Mouse (Mus musculus) liver, embryonic 13.5 days (tissue): Measurements from ENCODE around the gene Smpd4. TPM values are rescaled to one million over a fixed set of nuclear protein-coding genes. Genes with fewer than 3 reads are reported as not detected.

ENCODE experiments used
- ATAC-seq: fragments of 200-750 bp; cut with Nextera tagmentation; 2 replicates; pipeline ENCODE4 v1.8.0; 2017; ENCODE audit warnings: low read depth, mild to moderate bottlenecking, moderate number of reproducible peaks, moderate library complexity
- DNase-seq: peaks from one replicate; pipeline ENCODE4 v3.0.0; 2022
- H3K27ac ChIP-seq: fragments of 300-500 bp; sonication (generic); 2 replicates; pipeline ENCODE4 v1.5.1; 2015; ENCODE audit warnings: moderate library complexity, mild to moderate bottlenecking, inconsistent platforms
- H3K27me3 ChIP-seq: fragments of 300-500 bp; sonication (generic); 2 replicates; pipeline ENCODE4 v1.6.1; 2015; ENCODE audit warnings: mild to moderate bottlenecking, inconsistent platforms
- H3K36me3 ChIP-seq: fragments of 300-500 bp; sonication (generic); 2 replicates; pipeline ENCODE4 v1.6.1; 2015; ENCODE audit warnings: mild to moderate bottlenecking, inconsistent platforms
- H3K4me1 ChIP-seq: fragments of 300-500 bp; sonication (generic); replicated peaks from 2 replicates; pipeline ENCODE4 v1.6.1; 2015; ENCODE audit warnings: inconsistent platforms
- H3K4me2 ChIP-seq: fragments of 300-500 bp; sonication (generic); 2 replicates; pipeline ENCODE4 v1.6.1; 2015; ENCODE audit warnings: inconsistent platforms, mild to moderate bottlenecking, moderate library complexity
- H3K4me3 ChIP-seq: fragments of 300-500 bp; sonication (generic); replicated peaks from 2 replicates; pipeline ENCODE4 v1.5.1; 2015; ENCODE audit warnings: mild to moderate bottlenecking, inconsistent platforms
- H3K9ac ChIP-seq: fragments of 300-500 bp; sonication (generic); 2 replicates; pipeline ENCODE4 v1.6.1; 2015; ENCODE audit warnings: mild to moderate bottlenecking, inconsistent platforms
- H3K9me3 ChIP-seq: fragments of 300-500 bp; sonication (generic); replicated peaks from 2 replicates; pipeline ENCODE4 v1.6.1; 2016; ENCODE audit warnings: inconsistent platforms
- WGBS: fragments of 180-500 bp; shearing (Covaris S2); methylation state at CpG from one replicate; pipeline ENCODE4 v1.1.7; 2015; ENCODE audit not compliant: insufficient replicate concordance; 5-methylcytosine and 5-hydroxymethylcytosine counted together
- polyA plus RNA-seq: library from polyadenylated mRNA; unstranded; fragments of >200 nt; fragmentation: Nextera tagmentation; extraction: Ambion mirVana; gene quantifications from 2 replicates; pipeline ENCODE4 v1.2.1, GENCODE M21; 2015

The Smpd4 gene
- polyA plus RNA-seq, 1 experiment from 2014 or later: 16.7 TPM

DNA sequence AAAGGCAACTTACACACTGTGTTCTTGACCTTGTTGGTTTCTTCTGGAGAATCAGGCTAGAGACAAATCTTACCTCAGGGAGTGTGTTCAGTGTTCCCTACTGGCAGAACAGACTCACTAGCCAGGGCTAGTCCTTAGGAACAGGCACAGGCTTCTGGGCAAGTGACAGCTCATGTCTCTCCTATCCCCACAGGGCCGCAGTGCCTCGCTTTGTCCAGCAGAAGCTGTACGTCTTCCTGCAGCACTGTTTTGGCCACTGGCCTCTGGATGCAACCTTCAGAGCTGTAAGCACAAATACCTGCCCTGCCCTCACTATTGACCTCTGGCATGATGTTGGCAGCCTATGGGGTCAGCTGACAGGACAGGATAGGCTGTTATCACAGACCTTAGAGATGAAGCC, 19.9 kb downstream of the Smpd4 start:
- DNase-seq (no peak), ATAC-seq (no peak)
- Histone ChIP-seq H3K9ac (peak overlapping the region; percentile 22), H3K4me3 (no peak overlapping the region), H3K4me1 (peaks cover 60% of the 10 kb centered on the region), H3K9me3 (no peaks in the 10 kb centered on the region), H3K27me3 (no peaks in the 10 kb centered on the region), H3K36me3 (peaks cover 91% of the 10 kb centered on the region), H3K27ac (peak overlapping the region; percentile 99), H3K4me2 (no peak overlapping the region)
- WGBS: 90% methylated on average over 3 of the region's 3 CpGs

DNA sequence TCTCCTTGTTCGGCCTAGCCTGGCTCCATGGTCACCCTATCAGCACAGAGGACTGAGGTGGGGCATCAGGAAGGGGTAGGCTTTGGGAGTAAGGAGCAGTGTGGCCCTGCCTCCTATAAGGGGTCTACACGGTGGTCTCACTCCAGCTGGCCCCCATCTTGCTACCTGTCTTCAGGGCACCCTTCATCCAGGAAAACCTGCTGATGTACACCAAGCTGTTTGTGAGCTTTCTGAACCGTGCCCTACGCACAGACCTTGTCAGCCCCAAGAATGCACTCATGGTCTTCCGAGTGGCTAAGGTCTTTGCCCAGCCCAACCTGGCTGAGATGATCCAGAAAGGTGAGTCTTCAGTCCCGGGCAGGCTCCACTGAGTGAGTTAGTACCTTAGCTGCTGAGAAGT, 20.8 kb downstream of the Smpd4 start:
- ATAC-seq: no peak
- peaks cover 58% of the 10 kb centered on the region for H3K4me1 ChIP-seq
- H3K9me3 ChIP-seq: no peaks in the 10 kb centered on the region
- no peak overlapping the region for H3K4me3 ChIP-seq
- H3K27me3 ChIP-seq: no peaks in the 10 kb centered on the region
- peaks cover 85% of the 10 kb centered on the region for H3K36me3 ChIP-seq
- H3K27ac ChIP-seq: no peak overlapping the region
- WGBS: 84% methylated on average over 6 of the region's 6 CpGs
- no peak for DNase-seq
- no peak overlapping the region for H3K4me2 ChIP-seq
- H3K9ac ChIP-seq: no peak overlapping the region

DNA sequence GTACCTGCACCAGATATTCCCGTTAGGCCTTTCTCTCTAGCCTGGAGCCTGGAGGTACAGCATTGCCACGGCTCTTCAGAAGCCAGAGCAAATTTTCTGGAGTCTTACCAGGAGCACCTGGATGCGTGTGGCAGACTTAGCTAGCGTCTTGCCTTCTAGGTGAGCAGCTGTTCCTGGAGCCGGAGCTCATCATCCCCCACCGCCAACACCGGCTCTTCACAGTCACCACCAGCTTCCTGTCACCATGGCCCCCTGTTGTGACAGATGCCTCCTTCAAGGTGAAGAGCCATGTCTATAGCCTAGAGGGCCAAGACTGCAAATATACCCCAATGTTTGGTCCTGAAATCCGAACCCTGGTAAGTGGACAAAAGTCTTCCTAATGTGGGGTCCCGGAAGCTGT, 21.6 kb downstream of the Smpd4 start:
- no peak overlapping the region for H3K4me2 ChIP-seq
- no peak overlapping the region for H3K4me3 ChIP-seq
- no peak overlapping the region for H3K9ac ChIP-seq
- H3K4me1 ChIP-seq: peaks cover 57% of the 10 kb centered on the region
- WGBS: 86% methylated on average over 9 of the region's 9 CpGs
- H3K27ac ChIP-seq: no peak overlapping the region
- no peaks in the 10 kb centered on the region for H3K9me3 ChIP-seq
- DNase-seq (no peak), ATAC-seq (no peak)
- H3K27me3 ChIP-seq: no peaks in the 10 kb centered on the region
- peaks cover 79% of the 10 kb centered on the region for H3K36me3 ChIP-seq

DNA sequence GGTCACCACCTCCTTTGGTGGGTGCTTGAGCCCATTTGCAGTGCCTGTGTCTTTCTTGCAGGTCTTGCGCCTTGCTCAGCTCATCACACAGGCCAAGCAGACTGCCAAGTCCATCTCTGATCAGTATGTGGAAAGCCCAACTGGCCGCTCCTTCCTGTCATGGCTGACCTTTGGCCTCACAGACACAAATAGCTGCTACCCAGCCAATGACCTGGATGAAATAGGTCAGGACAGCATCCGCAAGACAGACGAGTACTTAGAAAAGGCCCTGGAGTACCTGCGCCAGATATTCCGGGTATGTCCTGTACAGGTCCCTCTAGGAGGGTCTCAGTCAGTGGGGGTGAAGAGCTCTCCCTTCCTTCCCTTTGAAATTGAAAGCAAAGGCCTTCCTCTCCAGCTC, 22.1 kb downstream of the Smpd4 start:
- Histone ChIP-seq H3K27ac (no peak overlapping the region), H3K36me3 (peaks cover 74% of the 10 kb centered on the region), H3K27me3 (no peaks in the 10 kb centered on the region), H3K4me3 (no peak overlapping the region), H3K4me2 (no peak overlapping the region), H3K4me1 (peaks cover 56% of the 10 kb centered on the region), H3K9me3 (no peaks in the 10 kb centered on the region), H3K9ac (no peak overlapping the region)
- 88% methylated on average over 6 of the region's 6 CpGs for WGBS
- DNase-seq (no peak), ATAC-seq (no peak)

DNA sequence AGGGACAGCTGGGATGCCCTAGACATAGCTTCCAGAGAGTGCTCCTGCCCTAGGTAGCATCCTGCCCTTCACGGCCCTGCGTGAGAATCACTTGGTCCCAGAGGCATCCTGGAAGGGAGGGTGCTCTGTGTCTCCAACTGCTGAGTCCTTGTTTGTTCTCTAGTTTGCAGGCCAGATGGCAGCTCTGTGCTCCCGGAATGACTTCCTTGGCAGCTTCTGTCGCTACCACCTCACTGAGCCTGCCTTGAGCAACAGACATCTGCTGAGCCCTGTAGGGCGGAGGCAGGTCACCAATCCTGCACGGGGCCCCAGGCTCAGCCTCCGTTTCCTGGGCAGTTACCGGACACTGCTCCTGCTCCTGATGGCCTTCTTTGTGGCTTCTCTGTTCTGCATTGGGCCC, 23.2 kb downstream of the Smpd4 start:
- H3K4me1 ChIP-seq: peaks cover 56% of the 10 kb centered on the region
- no peak overlapping the region for H3K4me2 ChIP-seq
- no peaks in the 10 kb centered on the region for H3K27me3 ChIP-seq
- H3K4me3 ChIP-seq: no peak overlapping the region
- DNase-seq (no peak), ATAC-seq (no peak)
- WGBS: 90% methylated on average over 8 of the region's 8 CpGs
- H3K9ac ChIP-seq: no peak overlapping the region
- H3K36me3 ChIP-seq: peaks cover 67% of the 10 kb centered on the region
- H3K27ac ChIP-seq: no peak overlapping the region
- H3K9me3 ChIP-seq: no peaks in the 10 kb centered on the region

DNA sequence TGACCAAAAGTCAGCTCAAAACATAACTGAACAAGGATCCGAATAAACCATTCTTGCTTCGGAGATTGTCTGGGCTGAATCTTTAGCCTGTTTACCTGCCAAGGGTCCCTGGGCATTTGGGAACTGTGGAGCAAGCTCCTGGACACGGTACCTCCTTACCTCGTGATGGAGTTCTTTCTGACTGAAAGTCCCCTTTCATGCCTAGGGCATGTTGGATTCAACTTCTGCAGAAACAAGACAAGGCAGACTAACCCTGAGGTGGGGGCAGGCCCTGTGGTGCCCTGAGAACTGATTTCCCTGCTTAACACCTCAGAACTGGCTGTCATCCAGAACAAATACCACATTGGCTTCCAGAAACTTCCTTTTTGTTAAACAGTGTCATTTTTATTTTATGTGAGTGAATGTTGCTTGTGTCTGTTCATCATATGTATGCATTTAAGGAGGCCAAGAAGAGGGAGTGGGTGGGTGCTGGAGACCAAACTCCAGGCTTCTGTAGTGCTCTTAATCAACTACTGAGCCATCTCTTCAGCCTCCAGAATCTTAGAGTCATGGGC, 24.4 kb downstream of the Smpd4 start:
- Histone ChIP-seq H3K4me1 (peaks cover 51% of the 10 kb centered on the region), H3K9me3 (no peaks in the 10 kb centered on the region), H3K27ac (0 out of 2 replicates have a peak overlapping the region, but pooled peaks have one; percentile 45), H3K4me3 (no peak overlapping the region), H3K27me3 (no peaks in the 10 kb centered on the region), H3K9ac (no peak overlapping the region), H3K36me3 (peaks cover 55% of the 10 kb centered on the region), H3K4me2 (no peak overlapping the region)
- DNase-seq (no peak), ATAC-seq (no peak)
- WGBS: 85% methylated on average over 4 of the region's 4 CpGs

DNA sequence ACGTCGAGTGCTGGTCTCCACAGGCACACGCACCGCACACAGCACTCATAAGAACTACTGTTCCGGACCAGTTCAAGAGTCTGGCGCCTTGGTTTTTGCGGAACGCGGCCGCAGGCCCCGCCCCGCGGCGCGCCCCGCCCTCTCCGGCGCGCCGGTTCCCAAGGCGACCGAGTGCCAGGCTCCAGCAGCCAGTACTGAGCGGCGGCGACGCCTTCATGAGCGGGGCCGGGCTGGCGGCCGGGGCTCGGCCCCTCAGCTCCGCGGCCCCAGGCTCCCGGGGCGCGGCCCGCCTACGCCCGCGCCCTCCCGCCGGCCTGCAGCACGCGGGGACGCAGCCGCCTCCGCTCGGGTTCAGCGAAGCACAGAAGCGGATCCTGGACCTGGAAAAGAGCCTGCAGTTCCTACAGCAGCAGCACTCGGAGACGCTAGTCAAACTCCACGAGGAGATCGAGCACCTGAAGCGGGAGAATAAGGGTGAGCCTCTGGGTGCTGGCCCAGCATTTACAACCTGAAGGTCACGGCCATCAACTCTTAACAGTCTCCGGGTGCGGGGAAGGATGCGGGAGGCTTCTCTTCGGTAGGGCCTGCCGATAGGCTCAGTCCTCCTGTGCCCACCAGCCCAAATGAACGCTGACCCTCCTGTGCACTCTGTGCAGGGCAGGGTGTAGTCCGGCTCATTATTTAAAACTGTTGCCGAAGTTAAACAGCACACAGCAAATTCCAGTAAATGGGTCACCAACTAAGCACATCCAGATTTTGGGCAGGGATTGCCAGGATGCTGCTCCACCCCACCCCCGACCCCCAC, 27.4 kb downstream of the Smpd4 start, which contains the start of gene Ccdc74a:
TSS of gene Ccdc74a (plus strand) at position 161 of the 805 bp plus-strand sequence.
- Histone ChIP-seq H3K9me3 (no peaks in the 10 kb centered on the region), H3K4me3 (peak within 1 kb of the TSS; percentile 58), H3K4me1 (peaks cover 37% of the 10 kb centered on the region), H3K9ac (peak within 1 kb of the TSS; percentile 76), H3K27me3 (no peaks in the 10 kb centered on the region), H3K36me3 (peaks cover 43% of the 10 kb centered on the region), H3K4me2 (peak within 1 kb of the TSS; percentile 89), H3K27ac (peak within 1 kb of the TSS; percentile 72)
- WGBS: 4% methylated on average over 65 of the region's 65 CpGs
- ATAC-seq (peak; percentile 99), DNase-seq (peak; percentile 82)

DNA sequence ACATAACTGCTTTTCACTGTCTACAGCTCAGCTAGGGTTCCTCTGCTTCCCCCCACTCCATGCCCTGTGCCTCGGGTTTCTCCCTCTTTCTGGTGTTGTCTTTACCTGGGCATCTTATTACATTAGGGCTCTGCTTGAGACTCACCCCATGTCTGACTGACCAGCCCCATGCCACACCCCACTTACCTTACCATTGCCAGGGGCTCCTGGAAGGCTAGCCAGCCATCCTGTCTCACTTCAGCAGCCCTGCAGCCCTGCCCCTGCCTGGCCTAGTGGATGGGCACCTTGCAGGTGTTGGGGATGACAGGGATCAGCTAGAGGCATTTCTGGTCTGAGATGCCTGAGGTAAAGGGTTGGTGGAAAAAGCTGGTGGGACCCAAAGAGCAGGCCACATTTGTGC, 28.0 kb downstream of the Smpd4 start:
- peak overlapping the region; percentile 76 for H3K9ac ChIP-seq
- H3K4me3 ChIP-seq: peak overlapping the region; percentile 58
- no peaks in the 10 kb centered on the region for H3K27me3 ChIP-seq
- H3K36me3 ChIP-seq: peaks cover 45% of the 10 kb centered on the region
- 18% methylated on average over 1 of the region's 1 CpGs for WGBS
- peaks cover 37% of the 10 kb centered on the region for H3K4me1 ChIP-seq
- H3K27ac ChIP-seq: no peak overlapping the region
- H3K9me3 ChIP-seq: no peaks in the 10 kb centered on the region
- DNase-seq (no peak), ATAC-seq (no peak)
- H3K4me2 ChIP-seq: peak overlapping the region; percentile 89

DNA sequence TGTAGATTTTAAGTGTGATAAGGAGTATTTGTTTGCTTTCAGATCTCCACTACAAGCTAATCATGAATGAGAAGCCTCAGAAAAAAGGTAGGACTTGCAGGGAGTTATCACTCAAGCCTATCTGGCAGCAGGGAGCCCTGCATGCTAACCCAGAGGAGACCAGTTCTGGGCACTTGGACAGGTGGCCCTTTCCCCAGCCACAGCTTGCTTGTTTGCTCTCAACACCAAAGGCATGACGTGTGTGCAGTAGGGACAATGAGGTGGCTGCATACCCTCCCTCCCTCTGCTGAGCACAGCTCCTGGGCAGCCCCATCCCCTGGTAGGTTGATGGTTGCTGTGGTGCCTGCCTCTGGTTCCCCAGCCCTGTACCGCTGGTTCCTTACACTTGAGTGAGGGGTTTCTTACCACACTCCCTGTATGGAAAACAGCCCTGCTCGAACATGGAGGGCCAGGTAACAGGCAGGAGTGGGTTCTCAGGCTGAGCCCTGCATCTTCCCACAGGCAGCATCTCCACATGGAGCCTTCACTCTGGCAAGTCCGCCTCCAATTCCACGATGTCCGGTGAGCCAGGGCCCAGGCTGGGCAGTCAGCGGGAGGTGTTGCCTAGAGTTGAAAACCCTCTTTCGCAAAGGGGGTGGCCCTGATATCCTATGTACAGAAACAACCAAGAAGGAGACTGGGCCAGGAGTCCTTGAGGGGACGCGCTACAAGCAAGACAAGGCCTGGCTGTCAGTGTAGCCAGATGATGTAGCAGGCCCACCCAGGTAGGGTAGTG, 28.6 kb downstream of the Smpd4 start:
- Histone ChIP-seq H3K27me3 (no peaks in the 10 kb centered on the region), H3K4me1 (peaks cover 37% of the 10 kb centered on the region), H3K4me3 (no peak overlapping the region), H3K27ac (no peak overlapping the region; the same call in 1 of the 2 replicates), H3K4me2 (no peak overlapping the region), H3K9me3 (no peaks in the 10 kb centered on the region), H3K9ac (no peak overlapping the region), H3K36me3 (peaks cover 45% of the 10 kb centered on the region)
- DNase-seq (no peak), ATAC-seq (no peak)
- WGBS: 87% methylated on average over 10 of the region's 10 CpGs

DNA sequence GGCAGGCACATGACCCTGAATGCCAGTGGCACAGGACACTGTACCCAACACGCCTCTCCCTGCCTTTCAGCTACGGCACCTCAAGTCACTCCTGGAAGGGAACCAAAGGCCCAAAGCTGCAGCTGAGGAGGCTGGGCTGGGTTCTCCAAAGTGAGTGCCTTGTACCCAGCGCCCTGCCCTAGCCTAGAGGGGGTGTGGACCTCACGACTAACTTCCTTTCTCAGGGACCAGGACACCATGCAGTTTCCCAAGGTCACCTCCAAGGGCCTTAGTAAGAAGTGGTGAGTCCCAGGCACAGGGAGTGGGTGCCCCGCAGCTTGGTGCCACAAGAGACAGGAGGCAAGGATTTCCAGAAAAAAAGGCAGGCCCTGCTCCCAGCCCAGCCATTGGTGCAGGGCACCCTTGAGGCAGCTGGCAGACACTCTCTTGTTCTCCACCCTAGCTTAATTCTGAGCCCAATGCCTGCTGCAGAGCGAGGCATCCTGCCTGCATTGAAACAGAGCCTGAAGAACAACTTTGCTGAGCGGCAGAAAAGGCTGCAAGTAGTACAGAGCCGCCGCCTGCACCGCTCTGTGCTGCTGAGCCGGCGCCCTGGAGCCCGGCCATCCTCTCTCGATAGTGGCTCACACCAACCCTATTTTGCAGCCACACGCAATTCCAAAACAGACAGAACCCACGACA, 30.9 kb downstream of the Smpd4 start:
- DNase-seq (no peak), ATAC-seq (no peak)
- Histone ChIP-seq H3K36me3 (peaks cover 53% of the 10 kb centered on the region), H3K27me3 (no peaks in the 10 kb centered on the region), H3K4me2 (no peak overlapping the region), H3K4me3 (no peak overlapping the region), H3K9me3 (no peaks in the 10 kb centered on the region), H3K4me1 (peaks cover 31% of the 10 kb centered on the region), H3K27ac (no peak overlapping the region), H3K9ac (no peak overlapping the region)
- 79% methylated on average over 16 of the region's 16 CpGs for WGBS

DNA sequence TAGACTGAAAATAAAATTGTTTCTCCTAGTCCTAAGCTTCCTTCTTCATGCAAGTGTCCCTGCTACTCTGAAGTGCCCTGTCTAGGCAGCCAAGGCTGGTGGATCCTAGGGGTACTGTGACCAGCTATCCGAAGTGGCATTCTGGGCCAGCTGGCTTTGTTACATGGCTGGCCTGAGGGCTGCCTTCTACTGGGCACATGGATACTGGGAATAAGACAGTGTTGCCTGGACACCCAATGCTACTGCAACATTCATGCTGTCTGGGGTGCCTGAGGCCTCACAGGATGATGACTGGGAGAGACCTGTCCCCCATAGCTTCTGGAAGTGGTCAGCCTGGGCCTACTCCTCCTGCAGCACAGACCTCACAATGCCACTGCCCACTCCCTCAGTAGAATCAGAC, 31.6 kb downstream of the Smpd4 start:
- H3K36me3 ChIP-seq: peaks cover 60% of the 10 kb centered on the region
- WGBS: 82% methylated on average over 1 of the region's 1 CpGs

More for the DNA sequence above, 31.6 kb downstream of the Smpd4 start:
- DNase-seq (no peak), ATAC-seq (no peak)
- Histone ChIP-seq H3K9me3 (no peaks in the 10 kb centered on the region), H3K9ac (no peak overlapping the region), H3K27me3 (no peaks in the 10 kb centered on the region), H3K4me2 (no peak overlapping the region), H3K27ac (no peak overlapping the region), H3K4me3 (no peak overlapping the region), H3K4me1 (peaks cover 24% of the 10 kb centered on the region)
